Mouse (Mus musculus): ENCODE results near the gene Cemip.
"Not testable (repeated sequence)": the region's sequence is repeated elsewhere in the genome, so short reads cannot be mapped to it uniquely, and the experiment has no call there.

Gene Cemip

DNA sequence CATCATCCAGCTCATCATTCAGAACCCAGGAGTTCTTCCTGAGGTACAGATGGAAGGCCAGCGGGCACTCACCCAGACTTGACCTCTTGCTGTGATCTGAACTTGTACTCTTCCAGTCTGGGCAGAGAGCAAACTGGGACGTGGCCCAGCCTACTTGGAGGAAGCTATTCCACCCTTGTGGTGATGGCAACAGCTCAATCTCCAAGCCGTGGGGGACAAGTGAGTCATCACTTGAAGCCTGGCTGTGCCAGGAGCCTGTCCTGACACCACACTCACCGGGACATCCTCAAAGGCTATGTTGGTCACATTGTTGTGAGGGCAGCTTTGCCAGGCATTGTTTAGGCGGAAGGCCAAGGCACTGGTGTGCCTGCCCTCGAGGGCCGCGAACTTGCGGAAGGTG, 133.8 kb downstream of the Cemip start:
- DNase-seq, result no peak

DNA sequence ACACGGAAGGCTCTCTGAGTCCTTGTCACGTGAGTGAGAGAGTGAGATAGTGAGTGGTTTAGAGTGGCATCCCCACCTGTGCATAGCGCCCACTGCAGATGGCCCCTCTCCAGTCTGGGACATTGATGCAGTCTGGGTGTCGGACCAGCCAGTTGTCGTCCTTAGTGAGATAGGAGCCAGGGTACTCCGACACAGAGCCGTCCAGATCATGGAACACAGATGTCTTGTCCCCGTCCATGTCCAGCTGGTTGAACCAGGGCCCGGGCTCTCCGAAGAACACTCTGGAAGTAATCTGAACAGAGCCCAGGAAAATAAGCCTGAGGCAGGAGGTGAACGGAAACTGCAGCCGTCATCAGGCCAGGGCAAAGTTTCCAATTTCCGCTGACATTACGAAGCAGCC, 135.0 kb downstream of the Cemip start:
- DNase-seq, result no peak

DNA sequence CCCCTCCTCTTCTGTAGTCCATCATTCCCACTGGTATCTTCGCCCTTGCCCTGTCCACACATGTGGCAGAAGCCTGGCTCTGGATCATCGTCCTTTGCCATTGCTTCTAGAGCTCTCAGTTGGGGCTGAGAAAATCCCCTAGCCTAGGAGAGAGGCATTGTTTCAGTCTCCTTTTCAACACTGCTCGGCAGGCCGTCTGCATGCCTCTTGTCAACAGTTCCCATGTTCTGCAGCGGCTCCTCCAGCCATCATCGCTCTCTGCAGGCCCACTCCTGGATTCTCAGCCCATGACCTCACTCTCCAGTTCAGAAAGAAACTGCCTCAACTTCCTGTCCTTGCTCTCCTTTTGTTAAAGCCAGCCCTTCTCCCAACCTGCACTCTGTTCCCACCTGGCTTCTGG, 136.6 kb downstream of the Cemip start:
- no peak for DNase-seq

DNA sequence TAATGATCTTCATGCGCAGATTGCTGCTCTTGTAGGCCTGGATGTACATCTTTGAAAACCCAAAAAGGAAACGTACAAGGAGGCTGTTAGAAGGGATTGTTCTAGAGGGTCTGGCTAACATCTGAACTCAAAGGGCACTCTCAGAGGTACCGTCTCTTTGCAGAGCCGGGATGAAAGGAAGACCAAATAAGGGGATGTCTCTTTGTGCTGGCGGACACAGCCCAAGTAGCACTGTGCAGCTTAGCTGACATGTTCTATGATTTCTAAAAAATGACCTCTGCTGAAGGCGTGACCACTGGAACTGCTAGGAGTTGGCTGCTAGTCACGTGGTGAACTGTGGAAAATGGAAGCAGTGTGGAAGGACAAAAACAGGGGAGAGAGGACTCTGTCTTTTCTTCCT, 137.6 kb downstream of the Cemip start:
- DNase-seq, result no peak

DNA sequence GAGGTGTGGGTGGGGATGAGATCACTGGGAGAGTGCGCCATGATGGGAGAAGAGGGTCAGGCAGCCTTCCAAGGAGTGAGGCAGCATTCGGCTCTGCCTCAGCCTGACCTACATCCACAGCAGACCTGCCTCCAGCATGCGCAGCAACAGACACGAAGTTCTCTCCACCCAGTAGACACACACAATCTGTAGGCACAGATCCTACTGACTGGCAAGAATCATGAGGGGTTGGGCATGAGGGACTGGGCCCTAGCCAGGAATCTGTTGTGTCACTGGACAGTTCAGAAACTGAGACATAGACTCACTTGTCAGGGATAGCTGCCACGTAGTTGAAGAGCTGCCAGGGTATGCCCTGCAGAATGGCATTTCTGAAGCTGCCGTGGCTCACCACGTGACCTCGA, 144.6 kb downstream of the Cemip start:
- no peak for DNase-seq

DNA sequence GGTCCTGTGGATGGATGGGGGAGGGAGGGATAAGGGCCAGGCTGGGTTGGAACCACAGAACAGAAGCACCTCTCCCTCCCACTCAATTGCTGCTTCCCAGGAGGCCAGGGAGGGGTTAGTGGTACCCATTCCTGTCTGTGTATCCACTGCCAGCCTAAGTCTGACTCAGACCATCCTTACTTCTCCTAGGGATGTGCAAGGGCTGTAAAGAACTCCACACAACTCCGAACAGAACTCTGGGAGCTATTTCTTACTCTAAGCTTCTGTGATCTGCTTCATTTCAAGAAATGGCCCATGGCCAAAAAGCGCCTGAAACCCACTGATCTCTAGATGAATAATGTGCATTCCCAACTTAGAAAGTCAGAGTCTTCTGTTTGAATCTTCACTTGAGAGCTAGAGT, 146.2 kb downstream of the Cemip start:
- no peak for DNase-seq

DNA sequence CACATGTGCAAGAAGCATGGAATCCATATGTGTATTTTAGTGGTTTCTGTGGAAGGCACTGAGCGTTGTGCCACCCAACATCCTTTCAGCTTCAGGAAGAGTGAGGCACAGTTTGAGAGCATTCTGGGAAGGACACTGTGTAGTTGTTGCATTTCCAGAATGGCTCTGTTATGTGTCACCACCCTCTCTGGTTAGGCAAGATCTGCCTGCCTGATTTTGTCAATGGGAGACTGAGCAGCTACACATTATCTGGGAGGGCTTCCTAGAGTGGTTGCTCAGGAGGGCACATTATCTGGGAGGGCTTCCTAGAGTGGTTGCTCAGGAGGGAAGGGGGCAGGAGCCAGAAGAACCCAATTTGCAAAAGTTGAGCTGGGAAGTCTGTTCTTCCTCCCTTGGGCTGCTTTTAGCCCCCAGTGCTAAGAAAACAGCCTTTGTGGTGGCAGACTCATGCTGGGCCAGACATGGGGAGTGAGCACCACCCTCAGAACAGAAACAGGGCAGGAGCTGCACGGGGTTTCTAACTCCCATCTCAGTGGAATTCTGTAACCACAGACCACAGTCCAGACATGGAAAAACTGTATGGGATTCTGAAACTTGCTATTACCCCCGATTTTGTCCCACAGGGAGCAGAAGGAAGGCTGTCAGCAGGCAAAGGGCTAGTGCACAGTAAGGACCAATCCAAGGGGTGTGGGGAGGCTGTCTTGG, 147.1 kb downstream of the Cemip start:
- no peak for DNase-seq

DNA sequence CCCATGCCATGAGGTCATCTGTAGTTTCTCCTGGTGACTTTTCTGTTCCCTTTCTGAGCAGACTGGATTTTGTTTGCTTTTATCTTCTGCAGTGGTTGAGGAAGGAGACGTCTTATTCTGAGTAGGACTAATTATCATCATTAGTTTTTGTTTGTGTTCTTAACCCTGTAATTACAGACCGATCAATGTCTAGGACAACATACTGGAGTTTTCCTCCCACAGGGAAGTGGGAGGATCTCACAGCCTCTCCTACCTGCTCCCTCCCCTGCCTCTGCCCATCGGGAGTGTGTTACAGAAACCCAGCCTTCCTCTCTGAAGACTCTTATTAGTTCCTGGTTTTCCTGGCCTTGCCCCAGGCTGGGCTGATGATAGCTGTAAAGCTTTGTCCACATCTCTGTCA, 164.7 kb downstream of the Cemip start:
- no peak for DNase-seq

DNA sequence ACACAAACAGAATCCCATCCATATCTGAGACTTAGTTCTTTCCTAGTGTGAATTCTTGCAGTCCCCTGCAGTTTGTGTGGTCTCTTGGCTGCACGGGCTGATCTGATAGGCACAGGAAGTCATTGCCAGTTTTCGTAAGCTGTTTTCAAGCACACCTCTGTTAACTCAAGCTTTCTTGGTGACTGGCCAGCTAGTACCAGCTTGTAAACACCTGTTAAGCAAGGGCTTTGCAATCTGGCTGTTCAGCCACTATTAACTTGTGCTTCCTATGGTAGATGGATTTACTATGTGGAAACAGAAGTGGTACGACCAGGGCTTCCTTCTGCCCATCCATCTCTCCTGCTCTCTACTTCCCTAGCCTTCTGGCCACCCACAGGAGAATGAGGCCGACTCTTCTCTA, 166.1 kb downstream of the Cemip start:
- no peak for DNase-seq

DNA sequence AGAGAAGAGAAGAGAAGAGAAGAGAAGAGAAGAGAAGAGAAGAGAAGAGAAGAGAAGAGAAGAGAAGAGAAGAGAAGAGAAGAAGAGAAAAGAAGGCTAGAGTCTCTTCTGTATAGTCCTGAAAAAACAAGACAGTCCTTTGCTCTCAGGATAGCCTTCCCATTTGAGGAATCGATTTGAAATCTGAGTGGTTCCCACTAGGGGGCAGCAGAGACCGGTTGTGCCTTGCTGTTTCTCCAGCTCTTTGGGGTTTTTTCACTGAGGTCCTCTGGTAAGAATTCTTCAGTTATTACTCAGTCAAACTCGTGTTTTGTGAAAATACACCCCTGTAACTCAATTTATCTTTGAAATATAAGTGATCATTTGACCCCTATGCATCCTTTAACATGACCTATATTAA, 171.7 kb downstream of the Cemip start:
- DNase-seq, result peak; percentile 90

DNA sequence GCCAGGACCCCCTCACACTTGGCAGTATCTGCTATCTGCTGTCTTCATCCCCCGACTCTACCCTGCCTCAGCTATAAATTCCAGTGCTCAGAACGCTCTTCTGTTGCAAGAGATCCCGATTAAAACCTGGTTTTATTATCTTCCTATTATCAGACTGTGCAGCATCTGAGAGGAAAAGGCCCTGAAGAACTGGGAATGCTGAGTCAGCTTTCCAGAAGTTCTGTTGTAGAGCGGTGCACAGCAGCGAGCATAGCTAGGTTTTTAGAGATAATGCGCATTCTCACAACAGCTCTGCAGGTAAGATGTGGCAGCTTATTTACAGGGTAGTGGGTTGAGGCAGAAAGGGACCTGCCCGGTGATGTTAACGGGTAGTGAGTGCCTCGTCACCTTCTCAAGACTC, 172.3 kb downstream of the Cemip start:
- DNase-seq, result no peak

DNA sequence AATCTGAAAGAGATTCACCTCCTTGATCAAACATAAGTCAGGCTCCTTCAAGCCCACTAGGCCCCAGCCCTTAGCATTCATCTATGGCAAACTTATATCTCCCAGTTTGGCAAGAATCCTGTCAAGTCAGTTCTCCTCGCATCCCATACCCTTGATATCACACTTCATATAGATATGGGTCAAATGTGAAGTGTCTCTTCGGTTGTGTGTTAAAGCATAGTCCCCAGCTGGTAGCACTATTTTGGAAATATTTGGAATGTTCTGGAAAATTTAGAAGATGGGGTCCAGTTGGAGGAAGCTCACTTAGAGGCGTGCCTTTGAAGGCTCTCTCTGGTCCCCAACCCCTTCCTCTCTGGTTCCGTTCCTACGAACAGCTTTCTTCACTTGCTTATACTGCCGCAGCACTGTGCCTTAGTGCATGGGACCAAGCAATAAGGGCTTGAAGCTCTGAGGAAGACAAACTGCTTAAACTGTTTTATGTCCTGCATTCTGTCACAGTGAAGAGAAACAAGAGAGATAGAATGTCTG, 172.8 kb downstream of the Cemip start:
- no peak for DNase-seq

DNA sequence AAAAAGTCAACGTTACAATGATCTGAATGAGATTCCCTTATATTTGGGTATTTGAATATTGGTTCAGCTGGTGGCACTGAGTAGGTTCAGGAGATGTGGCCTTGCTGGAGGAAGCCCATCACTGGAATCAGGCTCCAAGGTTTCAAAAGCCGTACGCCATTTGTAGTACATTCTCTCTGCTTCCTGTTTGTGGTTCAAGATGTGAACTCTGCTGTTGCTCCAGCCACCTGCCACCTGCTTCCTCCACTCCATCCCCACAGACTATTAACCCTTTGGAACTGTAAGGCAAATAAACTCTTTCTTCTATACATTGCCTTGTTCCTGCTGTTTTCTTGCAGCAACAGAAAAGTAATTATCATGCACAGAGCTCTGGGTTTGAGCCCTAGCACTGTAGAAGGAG, 174.4 kb downstream of the Cemip start:
- DNase-seq, result peak; percentile 19

DNA sequence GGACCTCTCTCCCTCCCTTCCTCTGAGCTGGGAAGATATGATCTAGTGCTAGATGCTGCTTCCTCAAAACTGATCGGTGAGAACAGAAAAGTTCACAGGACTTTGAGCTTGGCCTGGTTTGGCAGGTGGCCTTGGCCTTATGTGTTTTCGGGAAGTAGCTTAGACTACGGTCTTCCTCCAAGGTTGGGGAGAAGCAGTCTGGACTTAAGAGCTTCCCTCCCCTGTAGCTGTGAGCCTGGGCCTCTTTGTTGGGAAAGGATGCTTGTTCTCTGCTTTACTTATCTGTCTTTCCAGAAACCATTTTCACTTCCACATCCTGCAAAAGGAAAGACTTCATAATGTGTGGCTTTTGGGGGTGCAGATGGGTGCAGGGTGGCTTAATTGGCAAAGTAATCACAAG, 181.5 kb downstream of the Cemip start:
- DNase-seq, result no peak

DNA sequence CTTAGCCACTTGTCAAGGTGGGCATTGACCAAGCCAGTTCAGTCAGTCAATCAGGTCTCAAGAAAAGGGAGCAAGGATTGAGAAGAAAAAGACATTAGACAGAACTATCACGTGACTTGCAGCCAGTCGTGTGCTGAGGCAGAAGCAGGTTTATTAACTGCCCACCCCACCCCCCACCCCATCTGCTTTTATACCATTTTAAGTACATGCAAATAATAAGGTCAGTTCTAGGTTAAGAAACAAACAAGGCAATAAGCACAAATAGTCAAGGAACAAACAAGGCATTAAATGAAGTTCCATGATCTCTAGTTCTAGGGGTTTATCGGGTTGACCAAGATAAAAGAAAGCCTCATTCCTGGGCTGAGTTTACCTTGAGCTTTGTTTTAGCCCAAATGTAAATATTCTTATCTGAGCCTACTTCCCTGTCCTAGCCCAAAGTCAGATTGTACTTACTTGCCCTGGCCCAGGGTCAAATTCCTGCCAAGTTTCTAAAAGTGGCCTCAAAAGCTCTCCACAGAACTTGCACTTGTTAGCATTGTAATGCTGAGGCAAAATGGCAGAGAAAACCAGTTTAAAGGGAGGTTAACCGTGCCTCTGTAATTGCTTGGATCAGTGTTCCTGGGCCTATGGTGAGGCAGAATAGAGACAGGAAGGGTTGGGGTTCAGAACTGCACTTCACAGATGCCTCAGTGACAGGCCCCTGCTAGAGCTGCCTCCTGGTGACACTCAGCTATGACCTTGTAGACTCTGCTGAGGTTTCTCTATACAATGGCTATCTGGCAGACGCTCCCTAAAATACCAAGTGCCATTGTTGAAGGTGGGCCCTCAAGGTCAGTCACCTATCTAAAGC, 183.8 kb downstream of the Cemip start:
- DNase-seq, result no peak

DNA sequence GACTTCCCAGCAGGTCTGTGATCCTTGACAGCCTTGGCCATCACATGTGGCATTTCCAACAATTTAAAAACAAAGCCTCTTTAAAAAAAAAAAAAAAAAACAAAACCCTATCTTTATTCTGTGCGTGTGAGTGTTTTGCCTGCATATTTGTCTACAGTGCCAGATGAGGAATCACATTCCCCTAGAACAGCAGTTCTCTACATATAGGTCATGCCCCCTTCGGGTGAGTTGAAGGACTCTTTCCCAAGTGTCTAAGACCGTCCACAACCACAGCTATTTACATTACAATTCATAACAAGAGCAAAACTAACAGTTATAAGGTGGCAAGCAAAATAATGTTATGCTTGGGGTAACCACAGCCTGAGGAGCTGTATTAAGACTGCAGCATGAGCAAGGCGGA, 184.9 kb downstream of the Cemip start:
- DNase-seq, result no peak

DNA sequence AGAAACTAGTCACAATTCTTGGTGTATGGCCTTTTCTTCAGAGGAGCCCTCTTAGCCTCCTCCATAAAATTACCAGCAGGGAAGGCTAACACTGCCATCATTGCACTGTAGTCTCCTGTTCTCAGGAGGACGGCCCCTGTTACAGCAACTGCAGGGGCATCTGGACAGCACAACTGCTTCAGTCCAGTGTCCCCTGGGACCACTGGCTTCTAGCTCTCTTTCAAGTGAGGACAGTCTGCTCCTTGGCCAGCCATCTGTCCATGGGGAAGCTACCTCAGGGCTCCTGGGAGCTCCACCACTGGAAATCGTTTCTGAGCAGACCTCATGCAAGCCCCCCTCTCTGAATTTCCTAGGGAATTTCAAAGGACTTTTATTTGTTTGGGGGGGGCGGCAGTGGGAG, 185.8 kb downstream of the Cemip start:
- no peak for DNase-seq

DNA sequence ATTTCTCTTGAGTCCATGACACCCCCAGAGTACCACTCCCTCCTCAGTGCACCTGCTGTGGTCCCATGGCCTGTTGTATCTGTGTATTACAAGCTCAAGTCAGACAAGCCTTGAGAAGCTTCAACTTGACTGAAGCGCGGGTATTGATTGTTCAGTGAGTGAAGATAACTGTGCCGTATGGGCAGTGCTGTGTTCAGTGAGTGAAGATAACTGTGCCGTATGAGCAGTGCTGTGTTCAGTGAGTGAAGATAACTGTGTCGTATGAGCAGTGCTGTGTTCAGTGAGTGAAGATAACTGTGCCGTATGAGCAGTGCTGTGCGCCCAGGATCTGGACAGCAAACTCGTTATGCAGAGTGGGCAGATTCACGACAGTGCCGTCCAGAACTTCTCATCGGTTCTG, 188.0 kb downstream of the Cemip start:
- no peak for DNase-seq

DNA sequence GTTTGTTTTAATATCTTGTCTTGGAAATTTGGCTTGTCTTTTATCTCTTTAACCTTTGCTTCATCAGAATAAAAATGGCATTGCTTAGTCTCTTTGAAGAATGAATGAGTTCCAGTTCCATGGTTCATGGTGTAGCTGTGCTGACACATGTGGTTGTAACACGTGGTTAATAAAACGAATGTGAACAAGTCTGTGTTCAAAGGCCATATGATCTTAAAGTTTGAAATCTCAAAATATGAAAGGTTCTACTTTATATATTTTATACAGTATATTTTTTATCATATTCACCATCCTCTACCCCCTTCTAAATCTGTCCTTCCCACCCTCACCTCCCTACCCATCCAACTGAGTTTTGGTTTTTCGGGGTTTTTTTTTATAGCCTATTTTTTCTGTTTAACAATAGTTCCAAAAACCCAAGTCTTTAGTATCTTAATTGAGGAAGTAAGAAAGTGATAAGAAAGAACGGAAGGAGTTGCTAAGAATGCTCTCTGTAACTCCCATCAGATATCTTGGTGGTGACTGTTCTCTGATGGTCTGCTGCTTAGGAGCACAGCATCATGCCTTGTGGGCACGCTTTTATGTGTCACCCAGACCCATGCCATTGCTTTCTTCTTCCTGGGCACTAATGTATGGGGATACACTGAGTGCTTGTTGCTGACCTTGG, 190.1 kb downstream of the Cemip start:
- no peak for DNase-seq

DNA sequence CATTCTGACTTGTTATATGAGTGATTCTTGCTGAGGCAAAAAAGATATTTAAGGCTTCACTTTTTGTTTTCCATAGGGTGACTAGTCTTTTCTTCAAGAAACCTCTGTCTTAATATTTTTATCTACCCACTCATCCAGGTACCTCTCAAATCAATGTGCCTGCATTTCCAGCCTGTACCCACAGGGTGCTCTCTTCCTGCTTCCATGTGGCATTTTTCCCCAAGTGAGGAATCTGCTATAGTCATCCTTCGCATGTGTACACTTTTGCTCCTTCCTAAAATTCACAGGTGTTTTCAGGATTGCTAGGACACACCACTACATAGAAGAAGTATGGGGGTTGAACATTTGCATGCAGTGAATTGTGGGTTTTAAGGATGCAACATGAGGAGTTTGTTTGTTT, 192.0 kb downstream of the Cemip start:
- no peak for DNase-seq

DNA sequence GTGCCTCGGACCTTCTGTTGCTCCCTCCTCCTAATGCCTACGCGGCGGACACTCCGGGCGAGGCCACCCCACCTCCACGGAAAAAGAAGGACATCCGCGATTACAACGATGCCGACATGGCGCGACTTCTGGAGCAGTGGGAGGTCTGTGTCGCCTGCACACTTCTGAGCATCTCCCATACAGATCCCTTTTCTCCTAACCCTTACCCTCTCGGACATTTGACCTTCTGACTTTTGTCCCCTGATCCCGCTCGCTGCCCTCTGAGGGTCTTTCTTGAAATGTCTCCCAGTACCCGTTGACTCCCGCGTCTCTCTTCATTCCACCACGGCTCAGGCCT, 194.0 kb downstream of the Cemip start:
- no peak for DNase-seq

DNA sequence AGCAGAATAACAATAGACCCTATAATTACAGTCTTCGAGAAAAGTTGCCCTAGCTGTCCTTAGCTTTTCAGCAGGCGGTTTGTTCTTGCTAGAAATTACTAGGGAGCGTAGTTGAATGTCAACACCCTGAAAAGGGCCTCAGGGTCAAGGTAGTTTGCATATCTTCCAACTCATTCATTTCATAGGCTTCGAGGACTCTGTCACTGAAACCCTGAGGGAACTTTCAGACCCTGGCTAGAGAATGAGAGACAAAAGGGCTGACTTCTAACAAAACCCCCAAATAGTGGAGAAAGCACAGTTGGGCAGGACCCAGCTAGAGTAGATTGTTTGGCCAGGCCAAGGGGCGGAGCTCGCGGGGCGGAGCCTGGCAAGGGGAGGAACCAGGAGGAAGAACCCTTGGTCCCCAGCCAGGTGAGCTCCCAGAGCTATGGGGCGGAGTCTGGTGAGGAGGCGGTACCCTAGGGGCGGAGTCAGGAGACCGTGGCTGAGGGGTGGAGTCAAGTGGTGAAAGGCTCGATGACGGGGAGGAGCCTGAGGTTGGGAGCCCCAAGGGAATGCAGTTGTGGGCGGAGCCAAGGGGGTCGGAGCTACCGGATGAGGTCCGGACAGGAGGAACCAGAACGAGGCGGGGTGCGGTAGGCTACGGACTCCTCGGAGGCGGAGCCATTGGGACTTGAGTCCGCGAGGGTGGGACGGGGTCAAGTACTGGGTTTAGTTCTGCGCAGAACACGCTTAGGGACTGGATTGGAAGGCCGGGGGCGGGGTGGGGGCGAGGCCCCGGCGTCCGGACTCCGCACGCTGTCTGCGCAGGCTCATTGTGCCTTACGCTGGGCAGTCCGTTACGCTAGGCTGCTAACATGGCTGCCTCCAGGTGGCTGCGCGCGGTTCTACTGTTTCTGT, 194.6 kb downstream of the Cemip start:
- peak; percentile 99 for DNase-seq

DNA sequence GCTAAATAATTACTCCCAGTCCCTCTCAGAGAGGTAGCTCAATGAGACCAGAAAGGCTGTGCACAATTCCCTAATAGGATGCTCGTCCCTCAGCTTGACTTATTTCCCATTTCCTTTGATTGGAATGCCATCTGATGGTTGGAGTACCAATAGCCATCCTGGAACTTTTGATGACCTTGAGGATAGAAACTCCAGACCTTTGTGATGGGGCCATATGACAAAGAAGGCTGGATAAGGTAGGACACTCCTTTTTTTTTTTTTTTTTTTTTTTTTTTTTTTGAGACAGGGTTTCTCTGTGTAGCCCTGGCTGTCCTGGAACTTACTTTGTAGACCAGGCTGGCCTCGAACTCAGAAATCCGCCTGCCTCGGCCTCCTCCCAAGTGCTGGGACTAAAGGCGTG, 196.4 kb downstream of the Cemip start:
- DNase-seq, result not testable (repeated sequence)

Measured in thymus, postnatal 4 days (tissue).